Mouse (Mus musculus) hindbrain, embryonic 14.5 days (tissue): Measurements from ENCODE around the gene Rtn4rl1. TPM values are rescaled to one million over a fixed set of nuclear protein-coding genes. Genes with fewer than 3 reads are reported as not detected.

Experiments
- ATAC-seq: fragments of 200-750 bp; cut with Nextera tagmentation; 2 replicates; pipeline ENCODE4 v1.8.0; 2017; ENCODE audit warnings: moderate number of reproducible peaks, mild to moderate bottlenecking, moderate TSS enrichment, moderate library complexity; ENCODE audit not compliant: low FRiP score
- DNase-seq: peaks from one replicate; pipeline ENCODE4 v3.0.0-alpha.2; 2015; ENCODE audit warnings: low spot score
- H3K27ac ChIP-seq: fragments of 300-500 bp; sonication (generic); 2 replicates; pipeline ENCODE4 v1.5.1; 2014; ENCODE audit warnings: mild to moderate bottlenecking, moderate library complexity
- H3K27me3 ChIP-seq: fragments of 300-500 bp; sonication (generic); 2 replicates; pipeline ENCODE4 v1.6.1; 2014; ENCODE audit warnings: mild to moderate bottlenecking, low read length, mixed read lengths; ENCODE audit not compliant: control insufficient read depth, insufficient read depth
- H3K36me3 ChIP-seq: fragments of 300-500 bp; sonication (generic); replicated peaks from 2 replicates; pipeline ENCODE4 v1.6.1; 2014; ENCODE audit not compliant: control insufficient read depth, insufficient read depth
- H3K4me1 ChIP-seq: fragments of 300-500 bp; sonication (generic); replicated peaks from 2 replicates; pipeline ENCODE4 v1.6.1; 2014; ENCODE audit warnings: antibody characterized with exemption, low read length, mixed read lengths; ENCODE audit not compliant: control insufficient read depth, insufficient read depth
- H3K4me2 ChIP-seq: fragments of 300-500 bp; sonication (generic); replicated peaks from 2 replicates; pipeline ENCODE4 v1.6.1; 2014; ENCODE audit warnings: mild to moderate bottlenecking, moderate library complexity
- H3K4me3 ChIP-seq: fragments of 300-500 bp; sonication (generic); replicated peaks from 2 replicates; pipeline ENCODE4 v1.5.1; 2014; ENCODE audit warnings: mild to moderate bottlenecking, low read length
- H3K9ac ChIP-seq: fragments of 300-500 bp; sonication (generic); 2 replicates; pipeline ENCODE4 v1.6.1; 2014
- H3K9me3 ChIP-seq: fragments of 300-500 bp; sonication (generic); 2 replicates; pipeline ENCODE4 v1.6.1; 2016; ENCODE audit warnings: low read length; ENCODE audit not compliant: control insufficient read depth
- WGBS: fragments of 180-500 bp; shearing (Covaris S2); extraction: QIAGEN DNeasy Blood & Tissue Kit; methylation state at CpG from one replicate; pipeline ENCODE4 v1.1.7; 2014; 5-methylcytosine and 5-hydroxymethylcytosine counted together
- polyA plus RNA-seq: library from polyadenylated mRNA; unstranded; fragments of >200 nt; fragmentation: Nextera tagmentation; extraction: Ambion mirVana; gene quantifications from 2 replicates; pipeline ENCODE4 v1.2.1, GENCODE M21; 2014

Gene Rtn4rl1
- polyA plus RNA-seq, 1 experiment from 2014 or later = 8.5 TPM

DNA sequence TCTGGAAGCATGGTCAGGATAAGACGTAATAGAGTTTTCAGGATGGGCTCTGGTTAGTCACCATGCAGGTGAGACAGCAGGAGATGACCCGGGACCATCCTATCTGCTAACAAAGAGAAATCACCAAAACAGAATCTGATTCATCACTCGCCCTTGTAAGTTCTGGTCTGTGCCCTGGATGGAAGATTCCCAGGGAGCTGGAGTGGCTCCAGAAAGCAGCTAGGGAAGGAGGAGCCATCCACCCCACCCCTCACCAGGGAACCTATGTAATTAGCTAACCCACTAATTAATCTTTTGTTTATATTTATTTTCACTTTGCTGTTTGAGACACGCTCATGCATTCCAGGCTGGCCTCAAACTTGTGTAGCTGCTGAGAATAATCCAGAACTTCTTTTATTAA is 38.9 kb downstream of the Rtn4rl1 start:
- H3K9me3 ChIP-seq = no peaks in the 10 kb centered on the region
- DNase-seq (no peak), ATAC-seq (no peak)
- no peak overlapping the region for H3K4me2 ChIP-seq
- no peak overlapping the region for H3K27ac ChIP-seq
- H3K36me3 ChIP-seq = no peaks in the 10 kb centered on the region
- peaks cover 7% of the 10 kb centered on the region; the same call in 1 of the 2 replicates for H3K27me3 ChIP-seq
- no peak overlapping the region for H3K4me3 ChIP-seq
- H3K9ac ChIP-seq = no peak overlapping the region
- 71% methylated on average over 4 of the region's 4 CpGs for WGBS
- H3K4me1 ChIP-seq = 0 out of 2 replicates have a peak, but pooled peaks cover 8% of the 10 kb centered on the region

DNA sequence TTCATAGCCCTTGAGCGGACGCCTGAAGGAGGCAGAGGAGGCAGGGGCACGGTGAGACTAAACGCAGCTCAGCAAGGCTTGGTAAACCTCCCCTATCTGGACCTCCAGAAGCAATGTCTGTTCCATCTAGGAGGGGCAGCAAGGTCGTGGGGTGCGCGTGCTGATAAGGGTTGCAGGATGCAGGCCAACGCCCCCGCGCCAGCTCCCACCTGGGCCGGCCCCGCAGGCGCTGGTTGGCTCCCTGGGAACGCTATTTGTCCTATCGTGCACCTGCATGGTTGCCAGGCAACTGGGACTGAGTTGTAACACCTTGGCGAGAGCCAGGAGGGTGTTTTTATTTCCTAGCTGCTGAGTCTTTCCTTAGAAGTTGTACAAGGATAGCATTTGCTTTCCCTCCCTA is 41.2 kb downstream of the Rtn4rl1 start:
- Histone ChIP-seq H3K9ac (0 out of 2 replicates have a peak overlapping the region, but pooled peaks have one; percentile 29), H3K4me3 (0 out of 2 replicates have a peak overlapping the region, but pooled peaks have one; percentile 7), H3K9me3 (no peaks in the 10 kb centered on the region), H3K4me2 (peak overlapping the region; percentile 45), H3K4me1 (0 out of 2 replicates have a peak, but pooled peaks cover 8% of the 10 kb centered on the region), H3K36me3 (no peaks in the 10 kb centered on the region), H3K27ac (no peak overlapping the region), H3K27me3 (peaks cover 7% of the 10 kb centered on the region; the same call in 1 of the 2 replicates)
- 9% methylated on average over 16 of the region's 16 CpGs for WGBS
- ATAC-seq (no peak), DNase-seq (peak; percentile 48)

DNA sequence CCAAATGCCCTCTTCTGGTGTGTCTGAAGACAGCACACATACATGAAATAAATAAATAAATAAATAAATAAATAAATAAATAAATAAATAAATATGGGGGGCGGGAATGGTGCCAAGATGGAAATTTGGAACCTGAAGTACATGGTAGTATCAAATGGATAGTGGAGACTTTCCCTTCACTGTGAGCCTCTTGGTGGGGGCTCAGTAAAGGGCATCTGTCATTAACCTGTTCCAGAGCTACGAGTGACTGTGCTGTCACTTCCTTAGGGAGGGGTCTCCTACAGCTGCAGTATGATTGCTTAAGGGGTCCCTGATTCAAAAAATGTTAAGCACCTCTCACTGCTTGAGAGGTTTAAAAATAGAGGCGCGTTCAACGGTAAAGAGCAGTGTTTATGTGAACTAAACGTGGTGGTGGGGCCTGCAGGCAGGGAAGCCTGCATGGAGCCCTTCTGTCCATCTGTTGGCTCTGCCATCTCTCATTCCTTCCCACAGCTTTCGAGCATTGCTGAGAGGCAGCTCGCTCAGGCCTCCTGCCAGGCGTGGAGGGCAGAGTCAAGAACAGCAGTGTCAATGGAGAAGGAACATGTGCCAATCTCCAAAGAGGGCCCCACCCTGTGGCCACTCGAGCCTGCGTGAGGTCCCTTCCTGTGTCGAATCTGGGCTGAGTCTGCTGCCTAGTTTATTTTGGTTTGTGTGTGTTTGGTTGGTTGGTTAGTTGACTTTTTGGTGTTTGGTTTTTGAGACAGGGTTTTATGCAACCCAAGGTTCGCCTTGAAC is 46.8 kb downstream of the Rtn4rl1 start:
- H3K9me3 ChIP-seq = no peaks in the 10 kb centered on the region
- 72% methylated on average over 13 of the region's 13 CpGs for WGBS
- H3K9ac ChIP-seq = no peak overlapping the region
- H3K27ac ChIP-seq = no peak overlapping the region
- H3K36me3 ChIP-seq = no peaks in the 10 kb centered on the region
- no peak overlapping the region for H3K4me2 ChIP-seq
- H3K4me1 ChIP-seq = peaks cover 1% of the 10 kb centered on the region; the same call in 1 of the 2 replicates
- H3K4me3 ChIP-seq = no peak overlapping the region
- H3K27me3 ChIP-seq = no peaks in the 10 kb centered on the region
- ATAC-seq = no peak
- DNase-seq = no peak

DNA sequence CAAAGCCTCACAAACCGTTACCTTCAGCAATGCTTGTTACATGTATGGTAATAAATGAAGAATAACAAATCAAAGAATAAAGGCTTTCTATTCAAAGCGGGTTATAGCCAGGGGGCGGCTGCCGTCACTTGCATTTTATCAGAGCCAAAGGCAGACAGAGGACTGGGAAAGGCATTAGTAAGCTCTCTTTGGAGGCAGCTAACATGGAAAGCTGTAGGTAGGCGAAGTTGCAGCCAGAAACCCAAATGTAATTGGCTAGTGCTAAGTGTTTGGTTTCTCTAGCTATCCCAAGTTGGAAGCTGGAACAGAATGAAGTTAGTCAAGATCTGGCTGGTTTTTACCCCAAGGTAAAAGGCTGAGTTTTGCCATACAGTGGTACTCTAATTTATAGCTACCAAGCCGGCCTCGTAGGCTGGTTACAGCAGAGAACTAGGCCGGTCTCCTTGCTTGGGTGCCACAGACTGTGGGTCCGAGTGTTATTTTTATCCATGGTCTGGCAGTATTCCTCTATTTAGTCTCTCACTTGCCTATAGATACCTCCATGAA is 49.2 kb downstream of the Rtn4rl1 start:
- 81% methylated on average over 9 of the region's 9 CpGs for WGBS

DNA sequence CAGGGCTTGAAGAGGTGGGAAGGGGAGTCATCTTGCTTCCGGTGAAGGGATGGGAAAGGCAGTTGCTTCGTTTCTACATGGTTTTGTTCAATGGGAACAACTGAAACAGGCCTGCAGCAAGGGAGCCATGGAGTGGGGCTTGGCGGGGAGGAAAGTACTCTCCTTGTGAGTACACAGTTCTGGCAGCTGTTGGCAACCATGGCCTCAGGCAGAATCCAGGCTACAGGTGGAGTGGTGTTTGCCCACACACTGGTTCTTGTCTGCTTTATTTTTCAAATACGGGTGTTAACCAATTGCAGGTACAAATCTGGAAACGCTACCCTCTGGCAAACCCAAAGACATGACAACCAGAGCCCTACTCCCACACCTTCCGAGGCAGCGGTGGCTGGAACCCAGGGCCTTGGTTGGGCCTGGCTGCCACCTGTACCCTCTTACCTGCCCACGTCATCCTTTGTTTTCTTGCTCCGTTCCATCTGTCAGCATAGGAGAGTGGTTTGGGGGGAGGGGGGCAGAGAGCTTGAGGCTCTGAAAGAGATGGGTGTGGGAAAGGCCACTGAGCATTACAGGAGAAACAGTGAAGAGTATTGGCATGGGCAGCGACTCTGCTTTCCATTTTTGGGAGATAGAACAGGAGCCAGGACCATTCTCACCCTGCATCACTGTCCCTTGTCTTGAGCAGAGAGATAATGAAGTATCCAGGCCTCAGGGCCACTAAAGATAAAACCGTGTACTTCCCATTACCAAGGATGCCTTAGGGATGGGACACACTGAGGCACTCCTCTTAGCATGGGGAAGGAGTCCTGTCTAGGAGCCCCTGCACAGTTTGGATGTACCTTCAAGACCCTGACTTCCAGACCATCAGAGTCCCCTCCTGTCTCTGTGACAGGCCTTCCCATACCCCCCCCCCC is 51.0 kb downstream of the Rtn4rl1 start:
- H3K9ac ChIP-seq = no peak overlapping the region
- no peak overlapping the region for H3K27ac ChIP-seq
- H3K4me1 ChIP-seq = peaks cover 20% of the 10 kb centered on the region
- DNase-seq = no peak
- H3K36me3 ChIP-seq = no peaks in the 10 kb centered on the region
- no peak for ATAC-seq
- no peaks in the 10 kb centered on the region for H3K27me3 ChIP-seq
- H3K4me2 ChIP-seq = no peak overlapping the region
- H3K4me3 ChIP-seq = no peak overlapping the region
- no peaks in the 10 kb centered on the region for H3K9me3 ChIP-seq
- WGBS = 81% methylated on average over 11 of the region's 11 CpGs

More for the DNA sequence above, 49.2 kb downstream of the Rtn4rl1 start:
- Histone ChIP-seq H3K9ac (no peak overlapping the region), H3K27me3 (no peaks in the 10 kb centered on the region), H3K4me2 (no peak overlapping the region), H3K9me3 (no peaks in the 10 kb centered on the region), H3K36me3 (no peaks in the 10 kb centered on the region), H3K4me1 (peaks cover 9% of the 10 kb centered on the region), H3K27ac (no peak overlapping the region), H3K4me3 (no peak overlapping the region)
- no peak for ATAC-seq
- no peak for DNase-seq

DNA sequence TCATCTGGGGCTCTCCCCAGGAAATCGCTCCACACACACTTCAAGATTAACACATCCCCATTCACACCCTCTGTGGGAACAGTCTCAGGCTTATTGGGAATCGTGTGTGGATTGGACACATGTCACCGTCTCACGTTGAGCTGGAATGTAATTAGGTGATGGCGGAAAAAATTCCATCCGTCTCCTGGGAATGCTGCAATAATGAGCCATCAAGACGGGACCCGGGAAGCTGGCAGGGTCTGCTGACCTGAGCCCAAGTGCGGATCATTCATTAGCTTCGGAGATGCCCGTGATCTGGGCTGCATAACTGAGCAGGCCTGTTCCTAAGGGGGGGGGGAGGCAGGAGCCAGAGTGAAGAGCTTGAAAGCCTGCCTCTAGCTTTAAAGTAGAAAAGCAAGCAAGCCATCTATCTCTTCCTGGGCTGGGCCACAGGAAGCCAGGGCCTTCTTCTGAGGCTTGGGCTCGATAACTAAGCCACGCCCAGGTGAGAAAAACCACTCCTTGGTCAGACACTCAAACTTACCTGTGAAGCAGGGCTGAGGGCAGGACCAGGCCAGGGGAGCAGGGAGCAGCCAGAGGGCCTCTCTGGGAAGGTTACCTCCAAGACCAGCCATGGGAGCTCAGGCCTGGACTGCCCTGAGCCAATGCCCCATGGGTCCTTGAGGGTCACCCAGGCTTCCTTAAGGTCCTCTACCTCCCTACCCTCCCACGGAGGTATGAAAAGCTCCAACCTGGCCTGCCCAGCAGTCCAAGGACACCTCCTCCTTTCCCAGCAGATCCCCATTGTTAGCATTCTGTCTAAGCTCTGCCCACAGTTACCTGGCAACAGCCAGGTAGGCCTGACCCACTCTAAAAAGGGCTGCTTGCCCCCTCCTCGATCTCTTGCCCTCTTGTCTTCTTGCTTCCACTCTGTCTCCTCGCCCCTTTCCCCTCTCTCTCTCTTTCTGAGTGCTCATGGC is 52.1 kb downstream of the Rtn4rl1 start:
- Histone ChIP-seq H3K36me3 (no peaks in the 10 kb centered on the region), H3K27me3 (no peaks in the 10 kb centered on the region), H3K27ac (no peak overlapping the region), H3K4me1 (peaks cover 21% of the 10 kb centered on the region), H3K9ac (0 out of 2 replicates have a peak overlapping the region, but pooled peaks have one; percentile 21), H3K4me3 (no peak overlapping the region), H3K9me3 (no peaks in the 10 kb centered on the region), H3K4me2 (no peak overlapping the region)
- ATAC-seq (peak; percentile 50; the same call in 1 of the 2 replicates), DNase-seq (no peak)
- 29% methylated on average over 16 of the region's 16 CpGs for WGBS

- WGBS = 69% methylated on average over 8 of the region's 8 CpGs
- Histone ChIP-seq H3K9me3 (no peaks in the 10 kb centered on the region), H3K27me3 (no peaks in the 10 kb centered on the region), H3K27ac (no peak overlapping the region), H3K4me2 (no peak overlapping the region), H3K4me3 (no peak overlapping the region), H3K9ac (no peak overlapping the region), H3K4me1 (peaks cover 21% of the 10 kb centered on the region), H3K36me3 (no peaks in the 10 kb centered on the region)
- no peak for DNase-seq
- no peak for ATAC-seq
Measured at GRCm38 (mm10) chr11:75246589-75246988, 53.0 kb downstream of the Rtn4rl1 start.

DNA sequence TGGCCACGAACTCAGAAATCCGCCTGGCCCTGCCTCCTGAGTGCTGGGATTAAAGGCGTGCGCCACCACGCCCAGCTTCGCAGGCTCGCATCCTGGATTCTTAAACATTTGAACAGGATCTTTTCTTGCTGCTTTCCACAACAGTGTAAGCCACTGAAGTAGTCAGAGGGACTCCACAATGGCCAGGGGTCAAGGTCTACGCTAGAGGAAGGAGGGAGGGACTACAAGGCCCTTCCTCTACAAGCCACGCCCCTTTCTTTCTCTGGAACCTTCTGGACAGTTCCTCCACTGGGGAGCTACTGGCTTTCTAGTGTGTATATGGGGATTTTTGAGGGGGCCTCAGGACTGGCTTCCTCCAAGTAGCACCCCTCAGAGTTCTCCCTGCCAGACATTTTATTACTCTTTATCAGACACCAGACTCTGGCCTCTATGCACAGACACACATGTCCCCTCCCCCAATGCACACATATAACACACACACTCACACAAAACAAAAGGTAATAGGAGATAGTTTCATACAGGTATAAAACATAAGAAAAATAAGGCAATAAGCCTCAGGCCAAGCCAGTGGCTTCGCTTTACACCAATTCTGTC is 53.7 kb downstream of the Rtn4rl1 start:
- Histone ChIP-seq H3K27me3 (no peaks in the 10 kb centered on the region), H3K27ac (no peak overlapping the region), H3K4me2 (no peak overlapping the region), H3K36me3 (no peaks in the 10 kb centered on the region), H3K4me3 (no peak overlapping the region), H3K9me3 (no peaks in the 10 kb centered on the region), H3K4me1 (peaks cover 21% of the 10 kb centered on the region), H3K9ac (no peak overlapping the region)
- 93% methylated on average over 10 of the region's 10 CpGs for WGBS
- DNase-seq (no peak), ATAC-seq (no peak)
